Mouse (Mus musculus): ENCODE data around the gene Gatm. TPM values are rescaled to one million over a fixed set of nuclear protein-coding genes. Genes with fewer than 3 reads are reported as not detected.

The Gatm gene
- total and polyA plus RNA-seq, 2 experiments from 2014 or later, result 44.0 to 72.9 TPM

DNA sequence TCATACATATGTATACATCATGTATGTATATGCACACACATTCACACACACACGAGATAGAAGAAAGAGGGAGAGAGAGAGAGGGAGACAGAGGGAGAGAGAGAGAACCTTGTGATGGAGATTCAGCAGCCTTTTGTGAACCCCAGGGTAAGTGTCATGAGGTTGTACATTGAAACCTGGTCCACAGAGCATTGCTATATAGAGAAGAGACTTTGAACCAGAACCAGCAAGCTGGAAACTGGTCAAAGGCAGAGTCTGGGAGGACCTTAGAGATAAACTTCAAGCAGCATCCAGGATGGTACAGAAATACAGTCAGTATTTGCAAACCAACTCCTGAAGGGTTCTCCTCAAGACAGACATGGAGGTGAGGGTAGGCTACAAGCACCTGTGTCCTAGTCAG is 20.8 kb downstream of the Gatm start:
- H3K9me3 ChIP-seq (ENCODE audit: low read length), result no peaks in the 10 kb centered on the region
- H3K27ac ChIP-seq, result no peak overlapping the region
- peaks cover 2% of the 10 kb centered on the region; the same call in 1 of the 2 replicates for H3K36me3 ChIP-seq (ENCODE audit: insufficient read depth, low read length)
- WGBS, result 77% methylated on average over 1 of the region's 1 CpGs
- ATAC-seq (no peak), DNase-seq (ENCODE audit: low spot score) (no peak)
- no peaks in the 10 kb centered on the region for H3K27me3 ChIP-seq (ENCODE audit: insufficient read depth, low read length)
- H3K4me1 ChIP-seq (ENCODE audit: insufficient read depth, low read length), result no peaks in the 10 kb centered on the region
- no peak overlapping the region for H3K4me3 ChIP-seq (ENCODE audit: low read length)
- no peak for TF ChIP-seq CTCF (IDR thresholded peaks at IDR 0.05; ENCODE audit: low read depth)
- no peak overlapping the region for H3K9ac ChIP-seq (replicated peaks; ENCODE audit: low read length)
- no peak overlapping the region for H3K4me2 ChIP-seq (ENCODE audit: low read depth, low read length)

DNA sequence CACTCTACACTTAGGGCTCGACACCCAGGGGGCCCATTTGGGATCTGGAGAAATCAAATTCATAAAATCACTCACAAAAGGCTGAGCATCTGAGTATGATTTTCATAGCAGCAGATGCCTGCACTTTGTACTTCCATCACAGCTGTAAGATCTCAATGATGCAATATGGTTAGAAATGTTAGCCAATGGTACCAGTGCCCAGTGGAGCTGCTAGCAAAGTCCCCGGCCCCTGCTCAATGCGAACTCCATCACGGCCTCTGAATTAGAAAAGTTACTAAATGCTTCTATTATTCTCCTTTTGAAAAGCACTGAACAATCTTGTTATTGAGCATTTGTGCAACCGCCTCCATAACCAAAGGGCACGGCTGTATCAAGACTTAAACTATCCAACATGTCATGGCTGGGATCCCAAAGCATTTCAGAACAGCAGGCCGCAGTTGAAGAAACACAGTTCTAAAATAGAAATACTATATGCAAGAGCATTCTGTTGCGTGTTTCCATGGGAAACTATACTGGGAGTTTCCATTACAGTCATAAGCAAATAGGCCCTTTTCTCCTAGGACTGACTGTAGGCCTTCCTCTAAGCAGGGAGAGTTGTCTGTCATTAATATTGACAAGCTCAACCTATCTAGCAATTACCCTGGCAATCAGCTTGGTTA is 23.1 kb downstream of the Gatm start:
- Histone ChIP-seq H3K4me3 (ENCODE audit: low read length) (no peak overlapping the region), H3K27me3 (ENCODE audit: insufficient read depth, low read length) (no peaks in the 10 kb centered on the region), H3K4me2 (ENCODE audit: low read depth, low read length) (no peak overlapping the region), H3K36me3 (ENCODE audit: insufficient read depth, low read length) (no peaks in the 10 kb centered on the region), H3K9ac (replicated peaks; ENCODE audit: low read length) (no peak overlapping the region), H3K9me3 (ENCODE audit: low read length) (no peaks in the 10 kb centered on the region), H3K27ac (no peak overlapping the region), H3K4me1 (ENCODE audit: insufficient read depth, low read length) (no peaks in the 10 kb centered on the region)
- WGBS, result 80% methylated on average over 8 of the region's 8 CpGs
- DNase-seq (ENCODE audit: low spot score) (no peak), ATAC-seq (no peak)
- TF ChIP-seq CTCF (IDR thresholded peaks at IDR 0.05; ENCODE audit: low read depth), result no peak

DNA sequence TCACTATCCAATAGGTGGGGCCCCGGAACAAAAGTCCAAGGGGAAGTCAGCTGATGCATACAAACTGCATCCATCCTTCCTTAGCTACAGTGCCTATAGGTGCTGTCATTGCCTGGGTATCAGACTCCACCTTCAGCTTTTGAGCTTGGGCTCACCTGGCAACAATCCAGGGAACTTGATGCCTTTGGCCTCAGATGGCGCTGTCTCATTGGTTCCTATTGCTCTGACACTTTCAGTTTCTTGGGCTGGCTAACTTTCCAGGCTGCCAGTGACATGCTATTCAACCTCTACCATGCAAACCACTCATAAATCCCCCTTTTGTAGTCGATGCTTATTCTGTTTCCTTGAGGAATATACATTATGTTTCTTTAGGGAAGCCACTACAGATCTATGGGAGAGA is 24.8 kb downstream of the Gatm start:
- peak; percentile 16 for DNase-seq (ENCODE audit: low spot score)
- H3K36me3 ChIP-seq (ENCODE audit: insufficient read depth, low read length), result no peaks in the 10 kb centered on the region

DNA sequence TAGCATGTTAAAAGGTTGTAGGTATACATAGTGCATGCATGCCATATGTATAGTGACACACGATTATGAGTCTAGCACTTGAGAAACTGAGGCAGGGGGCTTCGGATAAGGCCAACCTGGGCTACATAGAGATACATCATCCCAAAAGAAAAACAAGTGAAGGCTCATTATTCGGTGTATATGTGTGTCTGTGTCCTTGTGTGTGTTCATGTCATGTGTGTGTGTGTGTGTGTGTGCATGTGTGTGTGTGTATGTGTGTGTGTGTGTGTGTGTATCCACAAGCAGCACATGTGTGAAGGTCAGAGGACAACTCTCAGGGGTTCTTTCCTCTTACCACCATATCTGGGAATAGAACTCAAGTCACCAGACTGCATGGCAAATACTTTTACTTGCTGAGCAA is 28.8 kb downstream of the Gatm start:
- H3K27ac ChIP-seq, result no peak overlapping the region
- no peaks in the 10 kb centered on the region for H3K27me3 ChIP-seq (ENCODE audit: insufficient read depth, low read length)
- no peak for TF ChIP-seq CTCF (IDR thresholded peaks at IDR 0.05; ENCODE audit: low read depth)
- 92% methylated on average over 3 of the region's 3 CpGs for WGBS
- H3K9me3 ChIP-seq (ENCODE audit: low read length), result no peaks in the 10 kb centered on the region
- ATAC-seq (no peak), DNase-seq (ENCODE audit: low spot score) (no peak)
- H3K9ac ChIP-seq (replicated peaks; ENCODE audit: low read length), result no peak overlapping the region
- H3K4me2 ChIP-seq (ENCODE audit: low read depth, low read length), result no peak overlapping the region
- no peaks in the 10 kb centered on the region for H3K36me3 ChIP-seq (ENCODE audit: insufficient read depth, low read length)
- no peaks in the 10 kb centered on the region for H3K4me1 ChIP-seq (ENCODE audit: insufficient read depth, low read length)
- H3K4me3 ChIP-seq (ENCODE audit: low read length), result no peak overlapping the region

More for the DNA sequence above, 24.8 kb downstream of the Gatm start:
- H3K4me2 ChIP-seq (ENCODE audit: low read depth, low read length), result no peak overlapping the region
- H3K4me3 ChIP-seq (ENCODE audit: low read length), result no peak overlapping the region
- WGBS, result 79% methylated on average over 3 of the region's 3 CpGs
- H3K27ac ChIP-seq, result no peak overlapping the region
- no peaks in the 10 kb centered on the region for H3K9me3 ChIP-seq (ENCODE audit: low read length)
- ATAC-seq, result no peak
- H3K27me3 ChIP-seq (ENCODE audit: insufficient read depth, low read length), result no peaks in the 10 kb centered on the region
- H3K9ac ChIP-seq (replicated peaks; ENCODE audit: low read length), result no peak overlapping the region
- no peaks in the 10 kb centered on the region for H3K4me1 ChIP-seq (ENCODE audit: insufficient read depth, low read length)
- peak; percentile 28; the same call in 1 of the 2 replicates for TF ChIP-seq CTCF (IDR thresholded peaks at IDR 0.05; ENCODE audit: low read depth)

DNA sequence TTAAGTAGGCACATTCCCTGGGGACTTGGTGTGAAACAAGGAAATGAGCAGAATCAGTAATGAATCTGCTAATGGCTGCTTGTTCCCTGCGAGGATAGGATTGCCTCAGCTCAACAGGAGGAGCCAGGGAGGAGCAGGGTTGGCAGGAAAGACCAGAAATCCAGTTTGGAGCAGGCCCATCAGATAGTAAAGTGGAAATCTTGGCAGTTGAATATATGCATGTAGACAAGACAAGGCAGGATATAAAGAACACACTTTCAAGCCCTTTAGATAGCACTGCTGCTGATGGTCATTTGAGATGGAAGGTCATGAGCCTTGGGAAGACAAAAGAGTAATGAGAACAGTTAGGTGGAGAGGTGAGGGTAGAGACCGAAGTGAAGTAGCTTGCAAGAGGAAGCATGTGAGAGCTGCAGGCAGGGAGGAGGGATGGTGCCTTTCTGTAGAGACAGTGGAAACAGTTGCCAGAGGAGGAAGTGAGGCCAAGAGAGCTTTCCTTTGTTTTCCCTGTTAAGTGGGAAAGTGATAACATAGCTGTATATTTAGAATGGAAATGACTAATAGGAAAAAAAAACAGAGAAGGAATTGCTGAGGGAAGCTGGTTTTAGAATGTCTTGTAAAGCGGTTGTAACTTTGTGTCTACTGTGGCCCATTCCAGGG is 29.6 kb downstream of the Gatm start:
- no peak for ATAC-seq
- H3K9me3 ChIP-seq (ENCODE audit: low read length), result no peaks in the 10 kb centered on the region
- no peak overlapping the region for H3K4me3 ChIP-seq (ENCODE audit: low read length)
- no peaks in the 10 kb centered on the region for H3K4me1 ChIP-seq (ENCODE audit: insufficient read depth, low read length)
- DNase-seq (ENCODE audit: low spot score), result no peak
- H3K36me3 ChIP-seq (ENCODE audit: insufficient read depth, low read length), result no peaks in the 10 kb centered on the region
- H3K9ac ChIP-seq (replicated peaks; ENCODE audit: low read length), result no peak overlapping the region
- no peaks in the 10 kb centered on the region for H3K27me3 ChIP-seq (ENCODE audit: insufficient read depth, low read length)
- WGBS, result 60% methylated on average over 3 of the region's 3 CpGs
- TF ChIP-seq CTCF (IDR thresholded peaks at IDR 0.05; ENCODE audit: low read depth), result no peak
- H3K4me2 ChIP-seq (ENCODE audit: low read depth, low read length), result no peak overlapping the region
- H3K27ac ChIP-seq, result no peak overlapping the region

DNA sequence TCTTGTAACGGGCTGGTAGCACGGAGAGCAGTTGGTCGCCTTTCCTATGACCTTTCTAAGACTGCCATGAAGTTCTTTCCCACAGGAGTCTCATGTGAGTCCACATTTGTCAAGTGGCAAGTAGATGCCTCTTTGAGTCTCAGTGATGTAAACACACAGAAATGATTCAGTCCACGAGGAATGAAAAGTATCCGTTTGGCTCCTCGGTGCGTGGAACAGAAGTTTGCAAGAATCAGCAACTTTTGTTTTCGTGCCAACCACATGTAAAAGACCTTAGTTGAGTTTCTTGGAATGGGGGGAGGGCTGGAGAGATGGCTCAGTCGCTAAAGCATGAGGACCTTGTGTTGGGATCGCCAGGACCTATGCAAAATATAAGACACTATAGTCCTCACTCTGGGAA is 30.7 kb downstream of the Gatm start:
- Histone ChIP-seq H3K4me1 (ENCODE audit: insufficient read depth, low read length) (no peaks in the 10 kb centered on the region), H3K27ac (no peak overlapping the region), H3K9ac (replicated peaks; ENCODE audit: low read length) (no peak overlapping the region), H3K4me2 (ENCODE audit: low read depth, low read length) (no peak overlapping the region), H3K9me3 (ENCODE audit: low read length) (no peaks in the 10 kb centered on the region), H3K27me3 (ENCODE audit: insufficient read depth, low read length) (no peaks in the 10 kb centered on the region), H3K36me3 (ENCODE audit: insufficient read depth, low read length) (no peaks in the 10 kb centered on the region), H3K4me3 (ENCODE audit: low read length) (no peak overlapping the region)
- ATAC-seq, result no peak
- no peak for TF ChIP-seq CTCF (IDR thresholded peaks at IDR 0.05; ENCODE audit: low read depth)
- 81% methylated on average over 10 of the region's 10 CpGs for WGBS
- no peak for DNase-seq (ENCODE audit: low spot score)

DNA sequence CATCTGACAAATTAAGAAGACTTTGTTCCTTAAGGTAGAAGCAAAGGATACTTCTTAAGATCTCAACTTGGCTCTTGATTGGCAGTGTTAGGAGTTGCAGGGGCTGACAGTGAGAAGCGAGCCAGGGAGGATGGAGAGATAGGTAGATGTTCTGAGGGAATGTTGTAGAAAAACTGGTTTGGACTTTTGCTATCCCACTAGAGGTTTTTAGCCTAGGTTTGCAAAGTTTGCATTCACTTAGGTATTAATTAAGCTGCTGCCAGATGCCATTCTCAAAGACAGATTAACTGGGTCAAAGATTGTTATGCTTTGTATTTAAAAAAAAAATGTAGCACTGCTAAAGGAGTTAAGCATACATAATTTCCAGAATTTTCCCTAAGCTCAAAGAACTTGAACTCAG is 33.8 kb downstream of the Gatm start:
- no peak for TF ChIP-seq CTCF (IDR thresholded peaks at IDR 0.05; ENCODE audit: low read depth)
- Histone ChIP-seq H3K27me3 (ENCODE audit: insufficient read depth, low read length) (no peaks in the 10 kb centered on the region), H3K4me3 (ENCODE audit: low read length) (no peak overlapping the region), H3K9me3 (ENCODE audit: low read length) (no peaks in the 10 kb centered on the region), H3K4me2 (ENCODE audit: low read depth, low read length) (no peak overlapping the region), H3K4me1 (ENCODE audit: insufficient read depth, low read length) (no peaks in the 10 kb centered on the region), H3K27ac (no peak overlapping the region), H3K9ac (replicated peaks; ENCODE audit: low read length) (no peak overlapping the region), H3K36me3 (ENCODE audit: insufficient read depth, low read length) (no peaks in the 10 kb centered on the region)
- DNase-seq (ENCODE audit: low spot score) (no peak), ATAC-seq (no peak)
- 79% methylated on average over 1 of the region's 1 CpGs for WGBS
